Mouse (Mus musculus): ENCODE measurements around the gene Xrra1. TPM values are rescaled to one million over a fixed set of nuclear protein-coding genes. Genes with fewer than 3 reads are reported as not detected.

Xrra1 gene
- not detected for total RNA-seq (2023)

GRCm38 (mm10) chr7:99858813-99859585 is at the start of gene Xrra1:
Gene Xrra1, plus strand, starts transcription at chr7:99859116.

DNA sequence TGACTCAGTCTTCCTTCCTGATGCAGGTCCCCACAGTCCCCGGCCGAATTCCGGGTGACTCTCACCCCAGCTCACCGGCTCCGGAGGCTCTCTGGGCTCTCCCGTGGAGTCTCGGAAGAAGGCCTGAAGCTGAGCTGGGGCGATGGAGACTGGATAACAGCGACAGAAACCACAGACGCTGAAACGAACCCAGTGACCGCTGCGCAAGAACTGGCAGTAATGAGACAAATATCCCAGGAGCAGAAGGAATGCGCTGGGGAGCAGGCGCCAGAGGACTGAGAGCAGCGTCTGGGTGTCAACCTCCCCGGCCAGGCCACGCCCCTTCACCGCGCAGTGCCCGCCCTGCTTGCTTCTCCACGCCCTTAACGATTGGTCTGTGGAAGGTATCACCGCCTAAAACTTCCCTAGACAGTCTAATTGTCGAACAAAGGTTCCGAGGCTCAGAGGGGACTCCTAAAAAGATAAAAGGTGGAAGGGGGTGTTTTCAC is 30.8 kb upstream of the Xrra1 start, which contains the start of gene Neu3:
Gene Neu3 (minus strand): TSS at position 335 of the 488 bp plus-strand sequence.

GRCm38 (mm10) chr7:99863362-99863761 is 4.4 kb downstream of the Xrra1 start, which contains the start of gene Spcs2:
Gene Spcs2, minus strand, starts transcription at chr7:99863462.

Other genes starting within 250 kb of the Xrra1 start
- gene Tpbgl, start 232.0 kb upstream of the Xrra1 start, total RNA-seq (2023), result 3.8 TPM
- 0.56 TPM for gene Slco2b1, start 147.8 kb upstream of the Xrra1 start, total RNA-seq (2023)
- gene Olfr520, start 128.8 kb upstream of the Xrra1 start, total RNA-seq (2023), result not detected
- gene Olfr521, start 95.6 kb upstream of the Xrra1 start, total RNA-seq (2023), result not detected
- gene Neu3, start 30.7 kb upstream of the Xrra1 start, total RNA-seq (2023), result 5.4 TPM
- 116 TPM for gene Spcs2, start 4.3 kb downstream of the Xrra1 start, total RNA-seq (2023)
- gene Rnf169, start 121.3 kb downstream of the Xrra1 start, total RNA-seq (2023), result 23.8 TPM
- not detected for gene Chrdl2, start 147.1 kb downstream of the Xrra1 start, total RNA-seq (2023)